Mouse (Mus musculus) neutrophil, adult 65 days (primary cell): Measurements from ENCODE around the gene Atp23. TPM values are rescaled to one million over a fixed set of nuclear protein-coding genes. Genes with fewer than 3 reads are reported as not detected.

Source experiments
- total RNA-seq: library from RNA; stranded (reverse); gene quantifications from 2 replicates; pipeline ENCODE4 v1.2.4, GENCODE M21; 2023

Atp23 gene
- 2.1 and 3.3 TPM in 2 replicates for total RNA-seq

DNA sequence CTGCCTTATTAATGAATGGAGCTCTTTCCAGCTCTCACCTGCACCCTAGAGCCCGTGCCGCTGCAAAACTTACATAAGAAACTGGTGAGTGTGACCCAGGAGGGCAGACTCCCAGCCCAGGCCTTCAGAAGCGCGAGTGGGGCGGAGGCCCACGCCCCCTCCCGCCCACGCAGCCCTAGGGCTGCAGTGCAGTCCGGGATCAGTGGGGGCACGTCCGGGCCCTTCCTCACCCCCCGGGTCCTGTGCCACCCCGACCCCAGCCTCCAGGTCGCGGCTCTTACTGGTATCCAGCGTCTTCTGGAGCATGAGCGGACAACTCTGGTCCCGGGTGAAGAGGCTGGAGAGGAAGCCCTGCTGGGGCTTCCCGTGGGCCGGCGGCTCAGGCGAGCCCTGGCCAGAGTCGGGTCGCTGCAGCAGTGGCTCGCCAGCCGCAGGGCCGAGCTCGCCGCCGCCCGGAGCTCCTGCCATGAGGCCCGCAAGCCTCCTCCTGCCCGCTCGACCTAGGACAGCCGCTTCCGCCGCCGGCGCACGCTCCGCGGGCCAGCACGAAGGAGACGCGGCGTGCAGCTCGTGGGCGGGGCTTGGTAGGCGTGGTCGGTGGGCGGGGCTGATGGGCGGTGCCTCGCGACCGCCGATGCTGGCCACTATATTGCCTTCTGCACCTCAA, at the start of gene Atp23:
TSS of gene Atp23 (minus strand) at position 535 of the 667 bp plus-strand sequence.

Other genes starting within 250 kb of the Atp23 start
- gene Ctdsp2, start 77.4 kb upstream of the Atp23 start, total RNA-seq, result 110 and 128 TPM in 2 replicates
- gene Avil, start 99.4 kb upstream of the Atp23 start, total RNA-seq, result 0.19 TPM in 1 of 2 replicates, not detected in the other
- gene Tsfm, start 129.5 kb upstream of the Atp23 start, total RNA-seq, result 8.8 and 10.2 TPM in 2 replicates
- 1.9 and 3.1 TPM in 2 replicates for gene Mettl1, start 140.1 kb upstream of the Atp23 start, total RNA-seq
- gene Eef1akmt3, start 140.2 kb upstream of the Atp23 start, total RNA-seq, result not detected in 2 replicates
- not detected in 2 replicates for gene Cyp27b1, start 146.9 kb upstream of the Atp23 start, total RNA-seq
- gene March9, start 158.8 kb upstream of the Atp23 start, total RNA-seq, result not detected in 2 replicates
- gene Cdk4, start 162.2 kb upstream of the Atp23 start, total RNA-seq, result 64.9 and 82.5 TPM in 2 replicates
- 21.0 and 21.9 TPM in 2 replicates for gene Tspan31, start 168.9 kb upstream of the Atp23 start, total RNA-seq
- gene Agap2, start 173.9 kb upstream of the Atp23 start, total RNA-seq, result 48.7 and 56.4 TPM in 2 replicates
- 96.0 and 111 TPM in 2 replicates for gene Os9, start 219.8 kb upstream of the Atp23 start, total RNA-seq